Mouse (Mus musculus) right cerebral cortex, adult 18-20 months (tissue): ENCODE data around the gene Krt90.

ENCODE experiments used
- DNase-seq: peaks from one replicate; pipeline ENCODE4 v3.0.0; 2022; ENCODE audit warnings: mixed read lengths

Gene Krt90

DNA sequence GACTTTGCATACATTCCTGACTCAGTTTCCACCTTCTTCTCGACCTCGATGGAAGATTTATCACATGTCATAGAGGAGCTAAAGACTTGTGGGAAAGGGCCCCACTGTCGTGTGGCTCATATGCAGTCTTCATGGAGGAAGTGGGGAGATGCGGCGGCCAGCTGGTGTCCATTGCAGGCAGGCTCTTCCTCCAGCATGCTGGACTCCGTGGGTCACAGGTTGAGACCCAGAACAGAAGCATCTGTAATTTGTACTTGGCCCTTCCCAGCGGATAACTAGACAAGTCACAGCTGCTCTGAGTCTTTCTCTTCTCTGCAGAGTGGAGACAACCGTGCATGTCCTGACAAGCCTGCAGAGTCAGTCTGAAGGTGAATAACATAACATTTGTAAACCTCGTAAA, 54.5 kb downstream of the Krt90 start:
- DNase-seq: no peak

DNA sequence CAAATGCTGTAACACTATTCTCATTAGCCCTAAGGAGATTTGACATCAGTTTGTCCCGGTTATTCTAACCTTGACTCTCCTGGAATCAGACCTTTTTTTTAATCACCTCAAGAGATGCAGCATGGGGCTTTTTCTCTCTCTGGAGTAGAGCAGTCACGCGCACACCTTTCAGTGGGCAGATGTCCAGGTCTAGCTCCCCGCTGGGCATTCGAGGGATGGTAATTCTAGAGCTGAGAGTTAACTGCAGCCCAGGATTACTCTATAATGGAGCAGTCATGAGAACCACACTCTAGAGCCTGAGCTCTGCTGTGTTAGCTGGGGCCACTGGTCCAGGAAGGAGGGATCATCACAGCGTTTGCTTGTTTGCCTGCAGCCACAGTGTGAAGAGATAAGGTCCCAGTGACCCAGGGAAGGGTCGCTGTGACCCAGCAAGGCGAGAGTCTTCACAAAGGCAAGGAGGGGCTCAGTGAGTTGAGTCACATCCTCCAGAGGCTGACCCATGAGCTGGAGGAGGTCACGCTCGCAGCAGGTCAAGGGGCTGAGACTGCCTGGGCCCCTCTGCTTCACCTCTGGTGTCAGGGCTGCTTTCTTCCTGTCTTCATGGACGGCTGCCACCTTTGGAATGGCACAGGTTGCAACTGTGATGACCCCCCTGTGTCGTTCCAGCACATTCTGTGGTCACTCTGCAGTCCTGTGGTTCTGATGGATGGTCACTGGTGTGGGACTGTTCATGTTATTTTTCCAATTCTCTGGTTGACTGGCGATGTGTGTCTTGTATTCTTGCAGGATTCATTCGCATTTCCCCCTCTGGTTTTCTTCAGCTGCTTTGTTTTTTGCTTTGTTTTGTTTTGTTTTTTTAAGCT, 55.6 kb downstream of the Krt90 start:
- DNase-seq: no peak
